Mouse (Mus musculus): ENCODE results near the gene Tbc1d23. TPM values are rescaled to one million over a fixed set of nuclear protein-coding genes. Genes with fewer than 3 reads are reported as not detected.

The Tbc1d23 gene
- polyA plus RNA-seq (2014; fragmentation: Nextera tagmentation; extraction: Ambion mirVana), result 13.4 and 14.2 TPM in 2 replicates

DNA sequence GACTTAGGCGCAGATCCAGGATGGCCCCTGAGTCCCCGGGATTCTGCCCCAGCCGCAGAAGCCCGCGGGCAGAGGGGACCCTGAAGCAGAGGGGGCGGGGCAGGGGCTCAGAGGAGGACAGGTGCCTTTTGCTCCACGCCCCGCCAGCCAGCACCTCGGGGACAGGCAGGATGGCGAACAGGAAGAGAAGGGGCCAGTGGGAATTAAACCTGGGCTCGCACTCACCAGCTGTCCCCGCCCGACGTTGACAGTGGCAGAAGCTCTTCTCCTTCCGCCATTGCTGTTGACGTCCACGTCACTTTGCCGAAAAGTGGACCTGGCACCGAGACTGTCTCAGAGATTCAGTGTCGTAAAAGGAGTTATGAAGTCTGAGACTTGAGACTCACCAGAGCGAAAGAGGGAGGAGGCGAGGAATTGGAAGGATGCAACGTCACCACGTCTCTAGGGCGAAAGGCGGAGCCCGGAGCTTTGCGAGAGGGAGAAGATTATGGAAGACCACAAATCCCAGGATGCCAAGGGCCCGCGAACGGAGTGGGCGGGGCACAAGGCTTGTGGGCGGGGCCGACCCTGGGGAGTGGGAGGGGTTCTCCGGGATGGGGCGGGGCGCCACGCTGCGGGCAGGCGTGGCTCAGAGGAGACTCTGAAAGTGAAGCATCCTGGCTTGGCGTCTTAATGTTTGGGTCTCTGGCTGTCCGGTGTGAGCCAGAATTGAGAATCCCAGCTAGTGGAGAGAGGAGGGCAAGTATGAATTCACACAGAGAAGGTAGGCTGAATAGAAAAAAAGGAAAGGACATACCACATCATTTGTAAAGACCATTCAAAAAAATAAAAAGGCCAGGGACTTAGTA, at the start of gene Tbc1d23:
Gene Tbc1d23, minus strand, starts transcription at position 416 of the 848 bp plus-strand sequence.
- H3K4me3 ChIP-seq (ENCODE audit: low read depth, low read length), result peak within 1 kb of the TSS; percentile 94
- peak within 1 kb of the TSS; percentile 85 for H3K9ac ChIP-seq (ENCODE audit: low read depth, low read length)
- no peaks in the 10 kb centered on the region for H3K36me3 ChIP-seq (ENCODE audit: control insufficient read depth, insufficient read depth, low read length)
- H3K4me2 ChIP-seq, result peak within 1 kb of the TSS; percentile 81
- H3K4me1 ChIP-seq (replicated peaks; ENCODE audit: control insufficient read depth, insufficient read depth, low read length), result peaks cover 5% of the 10 kb centered on the region; the same call in 1 of the 2 replicates
- peak; percentile 97 for DNase-seq (ENCODE audit: low spot score)
- H3K9me3 ChIP-seq (ENCODE audit: control insufficient read depth, low read length), result no peaks in the 10 kb centered on the region
- under 1% methylated on average over 42 of the region's 42 CpGs for WGBS
- peak within 1 kb of the TSS; percentile 44; the same call in 1 of the 2 replicates for H3K27ac ChIP-seq (ENCODE audit: low read depth, low read length)
- peak; percentile 97 for ATAC-seq (replicated peaks; ENCODE audit: low FRiP score)
- no peaks in the 10 kb centered on the region for H3K27me3 ChIP-seq (replicated peaks; ENCODE audit: control insufficient read depth, insufficient read depth, low read length)

DNA sequence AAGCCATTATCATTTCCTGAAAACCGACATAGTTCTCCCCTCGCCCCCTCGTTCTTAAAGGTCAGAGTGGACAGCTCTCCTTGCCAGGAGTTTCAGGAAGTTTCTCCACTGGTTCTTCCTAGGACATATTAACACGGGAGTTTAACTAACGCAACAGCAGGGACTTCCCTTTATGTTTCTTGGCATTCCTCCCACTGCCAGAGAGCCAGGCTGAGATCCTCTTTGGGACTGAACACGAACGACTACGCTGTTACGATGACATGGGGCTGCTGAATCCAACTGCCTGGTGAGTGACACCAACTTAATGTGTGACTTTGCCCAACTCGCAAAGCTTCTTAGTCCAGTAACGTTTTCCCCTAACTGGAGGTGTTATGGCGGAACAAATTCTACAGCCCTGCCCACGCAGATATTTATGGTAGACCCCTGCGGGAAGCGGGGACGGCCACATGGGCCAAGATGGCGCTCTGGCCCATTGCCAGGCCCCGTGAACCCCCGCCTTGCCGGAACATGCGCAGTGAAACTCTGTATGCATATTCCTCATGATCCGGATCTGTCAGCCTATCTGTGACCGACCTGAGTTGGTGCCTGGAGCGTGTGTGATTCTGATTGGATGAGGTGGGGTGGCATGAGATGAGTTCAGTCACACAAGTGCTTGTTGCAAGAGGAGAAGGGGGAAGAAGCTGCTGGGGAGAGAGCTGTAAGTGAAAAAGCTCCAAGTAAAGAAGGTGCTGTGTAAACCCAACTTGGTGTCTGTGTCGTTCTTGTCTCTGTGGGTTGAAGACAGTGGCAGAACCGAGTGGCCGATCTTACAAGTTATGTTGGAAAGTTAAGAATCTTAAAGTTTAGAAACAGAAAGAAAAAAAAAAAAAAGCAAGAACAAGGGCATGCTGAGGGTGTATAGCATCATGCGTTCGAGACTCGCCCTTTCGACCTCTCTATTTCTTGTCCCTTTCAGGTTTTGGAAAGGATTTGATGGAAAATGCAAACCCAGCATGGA, 49.2 kb upstream of the Tbc1d23 start:
- H3K4me2 ChIP-seq, result no peak overlapping the region
- no peak for ATAC-seq (replicated peaks; ENCODE audit: low FRiP score)
- 86% methylated on average over 31 of the region's 31 CpGs for WGBS
- H3K9me3 ChIP-seq (ENCODE audit: control insufficient read depth, low read length), result no peaks in the 10 kb centered on the region
- H3K27me3 ChIP-seq (replicated peaks; ENCODE audit: control insufficient read depth, insufficient read depth, low read length), result no peaks in the 10 kb centered on the region
- no peak overlapping the region for H3K9ac ChIP-seq (ENCODE audit: low read depth, low read length)
- no peaks in the 10 kb centered on the region for H3K4me1 ChIP-seq (replicated peaks; ENCODE audit: control insufficient read depth, insufficient read depth, low read length)
- H3K4me3 ChIP-seq (ENCODE audit: low read depth, low read length), result no peak overlapping the region
- no peaks in the 10 kb centered on the region for H3K36me3 ChIP-seq (ENCODE audit: control insufficient read depth, insufficient read depth, low read length)
- DNase-seq (ENCODE audit: low spot score), result no peak
- no peak overlapping the region for H3K27ac ChIP-seq (ENCODE audit: low read depth, low read length)

DNA sequence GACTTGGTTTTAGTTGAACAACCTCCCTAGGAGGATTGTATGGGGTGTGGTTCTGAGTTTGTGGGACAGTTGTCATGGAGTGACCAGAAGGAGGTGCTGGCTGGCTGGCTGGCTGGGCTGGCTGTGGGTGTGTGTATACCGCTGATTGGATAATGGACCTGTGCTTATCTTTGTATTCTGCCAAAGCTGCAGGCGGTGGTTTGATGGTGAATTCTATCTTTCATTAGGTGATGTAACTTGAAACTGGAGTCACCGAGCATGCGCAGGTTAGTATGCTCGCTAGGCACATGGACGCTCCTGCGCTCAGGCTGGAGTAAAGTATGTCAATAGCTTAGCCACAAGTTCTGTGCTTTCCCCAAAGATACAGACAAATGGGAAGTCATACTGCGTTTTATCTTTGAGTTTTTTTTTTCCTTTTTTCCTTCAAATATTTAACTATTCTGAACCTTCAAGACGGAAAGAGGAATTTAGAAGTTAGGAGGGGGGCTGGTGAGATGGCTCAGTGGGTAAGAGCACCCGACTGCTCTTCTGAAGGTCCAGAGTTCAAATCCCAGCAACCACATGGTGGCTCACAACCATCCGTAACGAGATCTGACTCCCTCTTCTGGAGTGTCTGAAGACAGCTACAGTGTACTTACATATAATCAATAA, 47.8 kb upstream of the Tbc1d23 start:
- Histone ChIP-seq H3K4me2 (no peak overlapping the region), H3K4me1 (replicated peaks; ENCODE audit: control insufficient read depth, insufficient read depth, low read length) (no peaks in the 10 kb centered on the region), H3K27me3 (replicated peaks; ENCODE audit: control insufficient read depth, insufficient read depth, low read length) (no peaks in the 10 kb centered on the region), H3K27ac (ENCODE audit: low read depth, low read length) (no peak overlapping the region), H3K9me3 (ENCODE audit: control insufficient read depth, low read length) (no peaks in the 10 kb centered on the region), H3K9ac (ENCODE audit: low read depth, low read length) (no peak overlapping the region), H3K36me3 (ENCODE audit: control insufficient read depth, insufficient read depth, low read length) (no peaks in the 10 kb centered on the region), H3K4me3 (ENCODE audit: low read depth, low read length) (no peak overlapping the region)
- ATAC-seq (replicated peaks; ENCODE audit: low FRiP score) (no peak), DNase-seq (ENCODE audit: low spot score) (no peak)
- WGBS, result 78% methylated on average over 10 of the region's 12 CpGs

DNA sequence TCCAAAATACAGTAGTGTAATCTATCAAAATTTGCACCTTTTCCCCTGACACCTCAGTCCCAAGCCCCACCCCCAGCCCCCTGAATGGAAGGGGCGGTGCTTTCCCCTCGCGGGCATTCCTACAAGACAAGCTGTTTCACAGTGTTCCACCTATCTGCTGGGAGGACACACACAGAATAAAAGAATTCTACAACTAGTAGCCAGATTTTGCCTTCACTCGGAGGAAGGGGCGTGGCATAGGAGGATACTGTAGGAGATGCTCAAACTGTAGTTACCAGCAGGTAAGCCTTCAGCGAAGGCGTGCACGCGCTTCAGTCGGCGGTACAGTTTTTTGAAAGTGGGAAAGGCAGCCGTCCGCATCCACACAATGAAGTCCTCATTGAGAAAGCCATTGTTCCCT, 38.4 kb upstream of the Tbc1d23 start:
- Histone ChIP-seq H3K9ac (ENCODE audit: low read depth, low read length) (no peak overlapping the region), H3K4me3 (ENCODE audit: low read depth, low read length) (no peak overlapping the region), H3K27ac (ENCODE audit: low read depth, low read length) (no peak overlapping the region), H3K9me3 (ENCODE audit: control insufficient read depth, low read length) (no peaks in the 10 kb centered on the region), H3K4me1 (replicated peaks; ENCODE audit: control insufficient read depth, insufficient read depth, low read length) (no peaks in the 10 kb centered on the region), H3K36me3 (ENCODE audit: control insufficient read depth, insufficient read depth, low read length) (no peaks in the 10 kb centered on the region), H3K4me2 (no peak overlapping the region), H3K27me3 (replicated peaks; ENCODE audit: control insufficient read depth, insufficient read depth, low read length) (no peaks in the 10 kb centered on the region)
- 91% methylated on average over 13 of the region's 13 CpGs for WGBS
- ATAC-seq (replicated peaks; ENCODE audit: low FRiP score) (no peak), DNase-seq (ENCODE audit: low spot score) (no peak)

DNA sequence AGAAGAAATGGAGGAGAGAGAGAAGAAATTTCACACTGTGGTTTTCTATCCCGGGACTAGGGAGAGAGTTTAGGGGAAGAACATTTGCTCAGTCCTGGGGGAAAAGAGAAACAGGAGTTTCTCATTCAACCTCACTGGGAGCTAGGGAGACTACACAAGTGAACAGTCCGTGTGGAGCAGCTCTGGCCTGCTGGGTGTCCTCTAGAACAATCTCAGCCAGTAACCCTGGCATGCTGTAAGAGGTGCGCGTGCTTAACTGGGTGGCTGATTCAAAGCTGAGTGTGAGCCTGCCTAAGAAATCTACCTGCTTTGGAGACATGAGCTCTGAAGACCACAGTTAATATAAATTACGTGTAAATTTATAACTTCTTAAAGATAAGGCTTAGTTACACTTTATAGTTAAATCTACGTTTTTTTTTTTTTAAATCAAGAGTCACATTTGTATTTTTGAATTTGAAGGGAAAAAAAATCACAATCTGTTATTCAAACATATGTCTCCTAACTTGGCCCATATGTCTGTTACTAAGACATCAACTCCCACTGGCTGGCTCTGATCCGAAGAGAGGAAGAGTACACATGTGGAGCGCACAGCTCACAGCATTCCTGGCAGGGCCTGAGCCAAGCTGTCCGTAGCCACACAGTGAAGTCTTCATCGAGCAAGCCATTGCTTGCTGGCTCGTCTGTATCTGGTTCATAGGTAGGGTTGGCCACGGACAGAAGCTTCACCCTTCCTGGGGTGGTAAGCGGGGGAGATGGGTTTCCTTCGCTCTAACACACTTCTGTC, 36.9 kb upstream of the Tbc1d23 start:
- ATAC-seq (replicated peaks; ENCODE audit: low FRiP score) (no peak), DNase-seq (ENCODE audit: low spot score) (no peak)
- H3K27me3 ChIP-seq (replicated peaks; ENCODE audit: control insufficient read depth, insufficient read depth, low read length), result no peaks in the 10 kb centered on the region
- H3K36me3 ChIP-seq (ENCODE audit: control insufficient read depth, insufficient read depth, low read length), result no peaks in the 10 kb centered on the region
- WGBS, result 88% methylated on average over 14 of the region's 14 CpGs
- no peak overlapping the region for H3K27ac ChIP-seq (ENCODE audit: low read depth, low read length)
- H3K4me3 ChIP-seq (ENCODE audit: low read depth, low read length), result no peak overlapping the region
- no peak overlapping the region for H3K4me2 ChIP-seq
- H3K9me3 ChIP-seq (ENCODE audit: control insufficient read depth, low read length), result no peaks in the 10 kb centered on the region
- H3K9ac ChIP-seq (ENCODE audit: low read depth, low read length), result no peak overlapping the region
- no peaks in the 10 kb centered on the region for H3K4me1 ChIP-seq (replicated peaks; ENCODE audit: control insufficient read depth, insufficient read depth, low read length)

DNA sequence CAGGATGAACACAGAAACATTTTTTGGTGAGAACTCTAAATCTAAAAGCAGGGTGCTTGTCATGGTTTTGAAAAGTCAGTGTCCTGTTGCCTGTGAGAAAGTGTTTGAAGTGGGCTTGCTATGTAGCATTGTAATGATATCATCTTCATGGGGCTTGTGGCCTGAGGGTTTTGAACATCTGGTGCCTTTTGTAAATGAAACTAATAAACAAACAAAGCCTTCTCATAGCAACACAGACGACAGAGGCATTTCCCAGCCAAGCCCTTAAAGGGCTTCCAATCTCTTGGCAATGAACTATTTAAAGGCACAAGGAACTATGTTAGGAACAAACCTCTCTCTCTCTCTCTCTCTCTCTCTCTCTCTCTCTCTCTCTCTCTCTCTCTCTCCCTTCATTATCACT, 35.8 kb upstream of the Tbc1d23 start:
- no peak for ATAC-seq (replicated peaks; ENCODE audit: low FRiP score)
- no peaks in the 10 kb centered on the region for H3K27me3 ChIP-seq (replicated peaks; ENCODE audit: control insufficient read depth, insufficient read depth, low read length)
- no peaks in the 10 kb centered on the region for H3K4me1 ChIP-seq (replicated peaks; ENCODE audit: control insufficient read depth, insufficient read depth, low read length)
- DNase-seq (ENCODE audit: low spot score), result no peak
- H3K9ac ChIP-seq (ENCODE audit: low read depth, low read length), result no peak overlapping the region
- no peaks in the 10 kb centered on the region for H3K36me3 ChIP-seq (ENCODE audit: control insufficient read depth, insufficient read depth, low read length)
- H3K4me3 ChIP-seq (ENCODE audit: low read depth, low read length), result no peak overlapping the region
- H3K9me3 ChIP-seq (ENCODE audit: control insufficient read depth, low read length), result no peaks in the 10 kb centered on the region
- no peak overlapping the region for H3K4me2 ChIP-seq
- H3K27ac ChIP-seq (ENCODE audit: low read depth, low read length), result no peak overlapping the region
- WGBS, result 29% methylated on average over 1 of the region's 1 CpGs

DNA sequence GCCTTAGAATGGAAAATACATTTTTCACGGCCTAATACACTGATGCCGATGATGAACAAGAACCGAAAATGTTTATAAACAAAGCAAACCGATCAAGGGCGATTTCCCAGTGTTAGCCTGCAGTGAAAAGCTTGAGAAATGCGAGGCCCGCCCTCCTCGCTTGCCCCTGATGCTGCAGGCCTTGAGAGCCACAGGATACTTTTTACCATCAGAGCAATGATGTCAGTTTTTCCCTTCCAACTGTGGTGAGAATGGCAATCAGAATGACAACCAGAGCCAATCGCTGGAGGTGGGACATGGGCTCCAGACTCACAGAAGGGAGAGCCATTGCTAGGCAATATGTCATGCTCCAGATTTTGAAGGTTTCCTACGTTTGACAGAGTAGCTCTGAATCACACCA, 28.8 kb upstream of the Tbc1d23 start:
- no peak overlapping the region for H3K9ac ChIP-seq (ENCODE audit: low read depth, low read length)
- no peak overlapping the region for H3K4me3 ChIP-seq (ENCODE audit: low read depth, low read length)
- WGBS, result 81% methylated on average over 10 of the region's 10 CpGs
- H3K27me3 ChIP-seq (replicated peaks; ENCODE audit: control insufficient read depth, insufficient read depth, low read length), result no peaks in the 10 kb centered on the region
- no peaks in the 10 kb centered on the region for H3K9me3 ChIP-seq (ENCODE audit: control insufficient read depth, low read length)
- DNase-seq (ENCODE audit: low spot score) (no peak), ATAC-seq (replicated peaks; ENCODE audit: low FRiP score) (no peak)
- no peaks in the 10 kb centered on the region for H3K4me1 ChIP-seq (replicated peaks; ENCODE audit: control insufficient read depth, insufficient read depth, low read length)
- H3K36me3 ChIP-seq (ENCODE audit: control insufficient read depth, insufficient read depth, low read length), result no peaks in the 10 kb centered on the region
- no peak overlapping the region for H3K27ac ChIP-seq (ENCODE audit: low read depth, low read length)
- H3K4me2 ChIP-seq, result no peak overlapping the region
